Mouse (Mus musculus) left cerebral cortex, adult 6 months (tissue): ENCODE data around the gene Adgrl4. TPM values are rescaled to one million over a fixed set of nuclear protein-coding genes. Genes with fewer than 3 reads are reported as not detected.

Source experiments
- long read RNA-seq, 2 experiments: library from polyadenylated mRNA; unstranded; transcript quantifications; one replicate each; pipeline ENCODE4 v2.0.0; 2019 to 2020
- polyA plus RNA-seq: library from polyadenylated mRNA; unstranded; fragments of <200 nt; fragmentation: Nextera tagmentation; gene quantifications from 2 replicates; pipeline ENCODE4 v1.2.3, GENCODE M21; 2021

Gene Adgrl4
- polyA plus RNA-seq: 7.4 and 8.9 TPM in 2 replicates
- long read RNA-seq, experiment 1, full-length matches to known transcripts: 18 of 35 reads
- long read RNA-seq, experiment 1, partial matches to known transcripts: 11 of 35 reads
- long read RNA-seq, experiment 1, other reads (novel, unspliced or antisense): 6 of 35 reads
- long read RNA-seq, experiment 2, full-length matches to known transcripts: 4 of 8 reads
- long read RNA-seq, experiment 2, partial matches to known transcripts: 2 of 8 reads
- long read RNA-seq, experiment 2, other reads (novel, unspliced or antisense): 2 of 8 reads

GRCm38 (mm10) chr3:151437693-151438092 is at the start of gene Adgrl4:
TSS of gene Adgrl4 (plus strand) at chr3:151437887.

